Mouse (Mus musculus) embryonic facial prominence, embryonic 14.5 days (tissue): ENCODE data around the gene Bard1. TPM values are rescaled to one million over a fixed set of nuclear protein-coding genes. Genes with fewer than 3 reads are reported as not detected.

Experiments
- ATAC-seq: fragments of 200-750 bp; cut with Nextera tagmentation; 2 replicates; pipeline ENCODE4 v1.8.0; 2017; ENCODE audit warnings: low read depth, moderate number of reproducible peaks, moderate TSS enrichment
- DNase-seq: peaks from one replicate; pipeline ENCODE4 v3.0.0-alpha.2; 2015; ENCODE audit warnings: low spot score
- H3K27ac ChIP-seq: fragments of 300-500 bp; sonication (generic); replicated peaks from 2 replicates; pipeline ENCODE4 v1.5.1; 2014; ENCODE audit warnings: low read depth, mild to moderate bottlenecking, low read length, moderate library complexity
- H3K27me3 ChIP-seq: fragments of 300-500 bp; sonication (generic); replicated peaks from 2 replicates; pipeline ENCODE4 v1.6.1; 2014; ENCODE audit warnings: low read length; ENCODE audit not compliant: control insufficient read depth, insufficient read depth
- H3K36me3 ChIP-seq: fragments of 300-500 bp; sonication (generic); 2 replicates; pipeline ENCODE4 v1.6.1; 2014; ENCODE audit warnings: low read length, mixed read lengths; ENCODE audit not compliant: control insufficient read depth, insufficient read depth
- H3K4me1 ChIP-seq: fragments of 300-500 bp; sonication (generic); 2 replicates; pipeline ENCODE4 v1.6.1; 2014; ENCODE audit warnings: antibody characterized with exemption, low read length; ENCODE audit not compliant: control insufficient read depth, insufficient read depth
- H3K4me2 ChIP-seq: fragments of 300-500 bp; sonication (generic); 2 replicates; pipeline ENCODE4 v1.6.1; 2014; ENCODE audit warnings: low read depth, mild to moderate bottlenecking, low read length, moderate library complexity, mixed read lengths
- H3K4me3 ChIP-seq: fragments of 300-500 bp; sonication (generic); 2 replicates; pipeline ENCODE4 v1.5.1; 2014; ENCODE audit warnings: low read depth, mild to moderate bottlenecking, low read length
- H3K9ac ChIP-seq: fragments of 300-500 bp; sonication (generic); 2 replicates; pipeline ENCODE4 v1.6.1; 2014; ENCODE audit warnings: low read depth, mild to moderate bottlenecking, low read length, moderate library complexity, mixed read lengths
- H3K9me3 ChIP-seq: fragments of 300-500 bp; sonication (generic); 2 replicates; pipeline ENCODE4 v1.6.1; 2016; ENCODE audit warnings: low read length; ENCODE audit not compliant: control insufficient read depth
- WGBS: fragments of 180-500 bp; shearing (Covaris S2); extraction: QIAGEN DNeasy Blood & Tissue Kit; methylation state at CpG from one replicate; pipeline ENCODE4 v1.1.7; 2014; 5-methylcytosine and 5-hydroxymethylcytosine counted together
- polyA plus RNA-seq: library from polyadenylated mRNA; unstranded; fragments of >200 nt; fragmentation: Nextera tagmentation; extraction: Ambion mirVana; gene quantifications from 2 replicates; pipeline ENCODE4 v1.2.1, GENCODE M21; 2014

Bard1 gene
- 1.6 and 2.0 TPM in 2 replicates for polyA plus RNA-seq

GRCm38 (mm10) chr1:71102344-71103173 lies at the start of gene Bard1:
Gene Bard1 (minus strand): TSS chr1:71103146.
- Histone ChIP-seq H3K9ac (peak within 1 kb of the TSS; percentile 77), H3K27me3 (no peaks in the 10 kb centered on the region), H3K27ac (peak within 1 kb of the TSS; percentile 80), H3K36me3 (no peaks in the 10 kb centered on the region), H3K4me1 (peaks cover 4% of the 10 kb centered on the region; the same call in 1 of the 2 replicates), H3K9me3 (no peaks in the 10 kb centered on the region), H3K4me3 (peak within 1 kb of the TSS; percentile 88), H3K4me2 (peak within 1 kb of the TSS; percentile 73)
- DNase-seq, result peak; percentile 98
- under 1% methylated on average over 62 of the region's 69 CpGs for WGBS
- peak; percentile 96 for ATAC-seq

GRCm38 (mm10) chr1:71127171-71127570 lies 24.2 kb upstream of the Bard1 start:
- H3K9ac ChIP-seq, result no peak overlapping the region
- H3K27ac ChIP-seq, result no peak overlapping the region
- H3K36me3 ChIP-seq, result no peaks in the 10 kb centered on the region
- WGBS, result 82% methylated on average over 4 of the region's 4 CpGs
- H3K4me3 ChIP-seq, result no peak overlapping the region
- no peak for ATAC-seq
- no peaks in the 10 kb centered on the region for H3K27me3 ChIP-seq
- no peak for DNase-seq
- no peaks in the 10 kb centered on the region for H3K9me3 ChIP-seq
- H3K4me2 ChIP-seq, result no peak overlapping the region
- H3K4me1 ChIP-seq, result no peaks in the 10 kb centered on the region

DNA sequence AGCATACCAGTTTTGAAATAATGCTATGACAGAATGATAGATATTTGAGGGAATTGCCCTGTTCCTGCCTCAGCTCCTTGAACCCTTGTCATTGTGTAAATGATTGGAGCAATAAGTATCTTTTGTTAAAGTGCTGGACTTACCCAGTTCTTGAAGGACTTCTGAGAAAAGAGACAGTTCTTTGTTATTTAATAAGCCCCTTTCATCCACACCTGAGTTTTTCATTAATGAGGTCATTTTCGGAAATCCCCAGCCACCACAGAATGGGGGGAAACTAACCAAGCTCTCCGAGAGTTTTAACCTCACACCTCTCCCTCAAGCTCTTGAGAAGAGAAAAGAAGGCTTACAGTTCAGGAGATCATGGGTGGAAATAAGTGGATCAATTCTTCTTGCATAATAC lies 15.6 kb upstream of the Bard1 start:
- Histone ChIP-seq H3K4me3 (no peak overlapping the region), H3K9ac (no peak overlapping the region), H3K4me1 (no peaks in the 10 kb centered on the region), H3K4me2 (no peak overlapping the region), H3K36me3 (no peaks in the 10 kb centered on the region), H3K27ac (no peak overlapping the region), H3K9me3 (no peaks in the 10 kb centered on the region), H3K27me3 (no peaks in the 10 kb centered on the region)
- no peak for DNase-seq
- 62% methylated on average over 2 of the region's 2 CpGs for WGBS
- no peak for ATAC-seq

DNA sequence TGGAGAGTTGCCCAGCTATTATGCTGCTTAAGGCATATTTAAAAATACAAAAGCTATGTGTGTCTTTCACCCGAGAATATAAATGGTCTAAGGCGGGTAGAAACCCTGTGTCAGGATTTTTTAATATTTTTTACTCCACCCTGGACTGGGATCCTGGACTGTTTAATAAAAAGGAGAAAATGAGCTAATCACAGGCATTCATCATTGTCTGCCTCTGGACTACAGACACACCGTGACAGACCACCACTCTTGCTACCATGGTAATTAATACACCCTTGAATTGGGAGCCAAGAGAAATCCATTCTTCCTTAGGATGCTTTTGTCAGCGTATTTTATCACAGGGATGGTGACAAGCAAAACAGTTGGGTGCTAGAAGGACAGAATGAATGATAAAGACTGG lies 14.3 kb upstream of the Bard1 start:
- H3K9ac ChIP-seq, result no peak overlapping the region
- no peaks in the 10 kb centered on the region for H3K36me3 ChIP-seq
- no peaks in the 10 kb centered on the region for H3K27me3 ChIP-seq
- no peaks in the 10 kb centered on the region for H3K9me3 ChIP-seq
- no peak for ATAC-seq
- H3K4me1 ChIP-seq, result no peaks in the 10 kb centered on the region
- H3K4me3 ChIP-seq, result no peak overlapping the region
- no peak overlapping the region for H3K4me2 ChIP-seq
- WGBS, result 76% methylated on average over 4 of the region's 4 CpGs
- no peak overlapping the region for H3K27ac ChIP-seq
- no peak for DNase-seq

DNA sequence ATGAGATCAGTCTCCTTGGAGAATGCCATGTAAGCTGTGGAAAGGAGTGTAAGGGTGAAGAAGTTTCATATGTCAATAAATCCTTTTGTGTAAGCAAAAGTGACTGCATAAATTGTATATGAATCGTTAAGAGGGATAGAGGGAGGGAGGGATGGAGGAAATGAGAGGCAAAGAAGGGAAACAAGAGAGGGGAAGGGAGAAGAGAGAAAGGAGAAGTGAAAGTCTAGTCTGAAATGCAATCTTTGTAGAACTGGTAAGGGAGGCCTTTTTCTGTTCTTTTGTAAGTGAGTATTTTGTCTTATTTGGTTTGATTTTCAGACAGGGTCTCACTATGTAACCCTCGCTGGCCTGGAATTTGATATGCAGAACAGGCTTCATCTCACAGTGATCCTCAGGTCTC lies 12.8 kb upstream of the Bard1 start:
- Histone ChIP-seq H3K4me2 (no peak overlapping the region), H3K9me3 (no peaks in the 10 kb centered on the region), H3K36me3 (no peaks in the 10 kb centered on the region), H3K9ac (no peak overlapping the region), H3K27me3 (no peaks in the 10 kb centered on the region), H3K4me3 (no peak overlapping the region), H3K4me1 (no peaks in the 10 kb centered on the region), H3K27ac (no peak overlapping the region)
- no peak for ATAC-seq
- WGBS, result 60% methylated on average over 2 of the region's 2 CpGs
- DNase-seq, result no peak

DNA sequence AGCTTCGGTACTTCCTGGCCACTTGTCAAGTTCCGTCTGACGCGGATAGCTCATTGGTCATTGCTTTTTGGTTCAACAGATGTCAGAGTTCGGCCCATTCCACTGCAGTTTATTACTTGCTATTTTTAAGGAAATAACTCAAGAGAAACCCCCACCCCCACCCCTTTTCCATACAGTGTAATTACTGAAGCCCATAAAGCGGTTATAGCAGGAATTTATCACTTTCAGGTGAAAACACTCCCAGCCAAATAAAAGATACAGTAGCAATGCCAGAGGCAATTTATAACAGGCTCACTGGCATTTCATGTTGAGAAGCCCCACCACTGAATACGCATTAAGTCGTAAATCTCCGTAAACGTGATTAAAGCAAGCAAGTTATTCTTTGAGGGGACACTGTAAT lies 6.9 kb upstream of the Bard1 start:
- Histone ChIP-seq H3K4me2 (no peak overlapping the region), H3K9ac (no peak overlapping the region), H3K27me3 (no peaks in the 10 kb centered on the region), H3K4me1 (no peaks in the 10 kb centered on the region), H3K36me3 (no peaks in the 10 kb centered on the region), H3K9me3 (no peaks in the 10 kb centered on the region), H3K27ac (no peak overlapping the region), H3K4me3 (no peak overlapping the region)
- no peak for DNase-seq
- ATAC-seq, result no peak
- WGBS, result 73% methylated on average over 10 of the region's 10 CpGs

- no peaks in the 10 kb centered on the region for H3K27me3 ChIP-seq
- no peaks in the 10 kb centered on the region for H3K36me3 ChIP-seq
- H3K27ac ChIP-seq, result no peak overlapping the region
- WGBS, result 89% methylated on average over 6 of the region's 6 CpGs
- no peak overlapping the region for H3K4me2 ChIP-seq
- no peaks in the 10 kb centered on the region for H3K9me3 ChIP-seq
- ATAC-seq, result no peak
- H3K4me3 ChIP-seq, result no peak overlapping the region
- H3K9ac ChIP-seq, result no peak overlapping the region
- H3K4me1 ChIP-seq, result 0 out of 2 replicates have a peak, but pooled peaks cover 3% of the 10 kb centered on the region
- DNase-seq, result no peak
Measured at GRCm38 (mm10) chr1:71106127-71106526, 3.2 kb upstream of the Bard1 start.

GRCm38 (mm10) chr1:71105724-71106123 lies 2.8 kb upstream of the Bard1 start:
- H3K27ac ChIP-seq, result no peak overlapping the region
- no peak overlapping the region for H3K4me2 ChIP-seq
- DNase-seq (no peak), ATAC-seq (no peak)
- WGBS, result 84% methylated on average over 8 of the region's 8 CpGs
- H3K4me1 ChIP-seq, result 0 out of 2 replicates have a peak, but pooled peaks cover 4% of the 10 kb centered on the region
- no peaks in the 10 kb centered on the region for H3K27me3 ChIP-seq
- no peaks in the 10 kb centered on the region for H3K9me3 ChIP-seq
- H3K9ac ChIP-seq, result no peak overlapping the region
- H3K36me3 ChIP-seq, result no peaks in the 10 kb centered on the region
- H3K4me3 ChIP-seq, result no peak overlapping the region
